Mouse (Mus musculus) layer of hippocampus, adult 2 months (tissue): ENCODE measurements around the gene Clrn3. TPM values are rescaled to one million over a fixed set of nuclear protein-coding genes. Genes with fewer than 3 reads are reported as not detected.
"Not testable (repeated sequence)": the region's sequence is repeated elsewhere in the genome, so short reads cannot be mapped to it uniquely, and the experiment has no call there.

ENCODE experiments used
- DNase-seq, 2 experiments: peaks; one replicate each; pipeline ENCODE4 v3.0.0; 2022; ENCODE audit warnings: low spot score in 2 of 2
- H3K27ac ChIP-seq: fragments of 200-600 bp; 2 replicates; pipeline ENCODE4 v1.8.1; 2022
- H3K4me3 ChIP-seq: fragments of 200-600 bp; 2 replicates; pipeline ENCODE4 v1.8.1; 2022; ENCODE audit warnings: mild to moderate bottlenecking
- CTCF ChIP-seq: fragments of 200-600 bp; conservative IDR thresholded peaks from 2 replicates; pipeline ENCODE4 v1.8.1; 2022; ENCODE audit warnings: antibody characterized with exemption, mild to moderate bottlenecking, moderate library complexity
- total RNA-seq, 2 experiments: library from RNA; stranded (reverse); gene quantifications; 2 replicates each; pipeline ENCODE4 v1.2.3; 2021

The Clrn3 gene
- total RNA-seq, 2 experiments from 2014 or later: not detected

DNA sequence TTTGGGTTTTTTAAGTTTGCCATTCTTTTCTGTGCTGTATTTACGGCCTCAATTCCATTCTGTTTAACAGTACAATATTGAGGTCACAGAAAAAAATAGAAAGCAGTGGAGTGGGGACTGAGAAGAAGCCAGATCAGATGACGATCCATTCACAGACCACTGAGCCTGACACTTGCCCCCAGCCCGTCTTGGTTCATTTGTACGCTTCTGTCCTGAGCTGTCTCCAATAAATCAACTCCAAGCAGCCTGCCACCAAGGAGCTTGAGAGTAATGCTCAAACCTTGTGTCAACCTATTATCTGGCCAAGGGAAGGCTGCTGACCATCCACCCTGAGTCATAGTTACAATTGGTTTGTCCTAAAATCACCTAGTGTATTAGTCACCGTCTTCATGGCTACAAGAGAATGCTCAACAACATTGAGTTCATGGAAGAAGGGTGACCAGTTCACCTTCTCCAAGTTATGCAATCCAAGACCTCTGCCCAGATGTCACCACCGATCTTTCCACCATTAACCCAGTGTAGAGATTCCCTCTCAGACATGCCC, 4.0 kb downstream of the Clrn3 start:
- H3K4me3 ChIP-seq: no peak overlapping the region
- TF ChIP-seq CTCF: no peak
- H3K27ac ChIP-seq: no peak overlapping the region
- no peak for DNase-seq

DNA sequence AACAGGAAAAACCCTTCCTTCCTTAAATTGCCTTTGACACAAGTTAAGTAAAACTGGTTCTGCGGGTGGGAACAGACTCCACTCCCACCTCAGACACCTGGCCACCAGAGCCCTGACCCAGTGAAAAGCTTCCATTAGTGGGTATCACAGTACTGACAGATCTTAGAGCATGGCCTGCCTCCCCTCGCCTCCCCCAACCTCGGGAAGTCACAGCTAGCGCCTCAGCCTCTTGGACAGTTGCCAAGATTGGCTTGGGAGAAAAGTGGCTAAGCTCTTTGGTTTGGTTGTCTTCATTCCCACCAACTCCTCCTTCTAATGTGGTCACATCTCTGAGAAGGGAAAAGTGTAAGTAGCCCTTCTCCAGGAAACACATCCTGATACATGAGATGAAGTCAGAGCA, 4.5 kb downstream of the Clrn3 start:
- TF ChIP-seq CTCF: no peak
- no peak for DNase-seq

DNA sequence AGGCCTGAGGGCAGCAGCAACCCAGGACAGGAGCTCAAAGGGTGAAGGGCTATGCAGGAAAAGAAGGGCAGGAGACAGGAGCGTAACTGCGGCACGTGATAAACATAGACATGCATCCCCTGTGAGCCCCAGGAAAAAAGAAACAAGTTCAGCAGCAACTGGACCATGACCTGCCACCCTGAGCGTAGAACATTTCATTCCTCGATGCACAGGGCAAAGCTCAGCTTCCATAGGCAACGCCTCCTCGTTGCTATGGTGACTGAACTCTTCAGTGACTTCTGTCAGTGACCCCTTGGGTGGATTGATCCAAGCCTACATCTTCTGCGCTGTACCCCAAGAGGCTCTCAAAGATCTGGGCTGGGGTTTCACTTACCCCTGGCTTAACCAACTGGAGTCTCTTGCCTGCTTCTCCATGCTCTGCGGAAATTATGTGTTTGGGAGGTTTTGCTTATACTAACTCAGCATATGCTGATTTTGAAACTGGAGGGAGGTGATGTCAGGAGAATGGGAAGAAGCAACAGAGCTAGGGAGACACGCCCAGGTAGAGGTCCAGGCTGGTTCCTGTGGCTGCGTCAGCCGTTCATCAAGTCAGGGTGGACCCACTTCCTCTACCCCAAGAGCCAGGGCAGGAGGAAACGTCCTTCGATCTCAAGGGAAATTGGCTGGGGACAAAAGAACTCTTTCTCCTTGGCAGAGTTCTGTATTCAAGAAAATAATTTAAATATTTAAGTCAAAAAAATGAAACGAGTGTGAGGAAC, 6.5 kb downstream of the Clrn3 start:
- H3K4me3 ChIP-seq: no peak overlapping the region
- TF ChIP-seq CTCF: no peak
- H3K27ac ChIP-seq: no peak overlapping the region
- no peak for DNase-seq

More for the DNA sequence above, 4.5 kb downstream of the Clrn3 start:
- H3K4me3 ChIP-seq: no peak overlapping the region
- no peak overlapping the region for H3K27ac ChIP-seq

DNA sequence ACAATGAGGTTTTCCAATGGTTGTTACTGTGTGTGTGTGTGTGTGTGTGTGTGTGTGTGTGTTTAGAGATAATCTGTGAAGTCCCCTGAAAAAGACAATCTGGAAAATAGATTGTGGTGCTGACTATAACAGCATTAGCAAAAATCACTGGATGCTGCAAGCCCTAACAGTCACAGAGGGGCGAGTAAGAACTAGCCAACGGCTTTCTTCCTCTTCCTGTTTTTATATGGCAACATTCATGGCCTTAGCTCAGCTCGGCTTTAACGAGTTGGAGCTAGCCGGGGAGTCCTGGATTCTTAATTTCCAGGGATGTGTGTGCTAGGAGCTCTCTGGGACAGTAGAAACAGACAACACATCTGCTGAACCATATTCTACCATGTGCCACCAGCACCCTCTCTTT, 8.2 kb downstream of the Clrn3 start:
- no peak for TF ChIP-seq CTCF
- Histone ChIP-seq H3K27ac (no peak overlapping the region), H3K4me3 (no peak overlapping the region)
- no peak for DNase-seq

DNA sequence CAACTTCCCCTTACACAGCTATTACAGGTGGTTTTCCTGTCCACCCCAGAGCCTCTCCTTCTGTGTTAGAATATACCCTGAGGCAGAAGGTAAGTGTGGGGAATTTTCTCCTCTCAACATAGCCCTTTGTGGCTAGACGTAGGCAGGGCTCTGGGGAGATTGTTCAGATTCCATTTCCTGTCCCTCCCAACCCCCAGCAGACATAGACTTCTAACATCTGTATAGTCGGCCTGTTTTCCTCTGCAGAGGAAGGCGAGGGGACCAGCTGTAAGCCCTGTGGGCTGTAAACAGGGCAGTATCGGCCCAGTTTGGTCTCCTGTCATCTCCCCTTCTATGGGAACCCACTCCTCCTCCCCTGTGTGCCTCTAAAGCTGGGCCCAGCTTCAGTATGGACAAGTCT, 11.3 kb downstream of the Clrn3 start:
- no peak for DNase-seq
- H3K27ac ChIP-seq: no peak overlapping the region
- no peak overlapping the region for H3K4me3 ChIP-seq
- no peak for TF ChIP-seq CTCF

DNA sequence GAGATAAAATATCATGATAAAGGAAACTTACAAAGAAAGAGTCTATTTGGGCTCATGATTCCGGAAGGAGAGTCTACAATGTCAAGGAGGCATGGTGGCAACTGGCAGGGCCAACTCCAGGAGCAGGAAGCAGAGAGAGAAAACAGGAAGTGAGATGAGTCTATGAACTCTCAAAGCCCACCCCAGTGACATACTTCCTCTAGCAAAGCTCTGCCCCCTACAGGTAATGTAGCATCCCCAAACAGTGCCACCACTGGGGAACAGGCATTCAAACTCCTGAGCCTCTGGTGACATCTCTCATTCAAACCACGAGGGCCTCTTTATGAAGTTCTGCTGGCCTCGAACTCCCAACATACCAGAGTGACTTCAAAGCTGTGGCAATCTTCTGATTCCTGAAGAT, 16.7 kb downstream of the Clrn3 start:
- no peak overlapping the region for H3K4me3 ChIP-seq
- H3K27ac ChIP-seq: no peak overlapping the region
- TF ChIP-seq CTCF: no peak
- DNase-seq: no peak

DNA sequence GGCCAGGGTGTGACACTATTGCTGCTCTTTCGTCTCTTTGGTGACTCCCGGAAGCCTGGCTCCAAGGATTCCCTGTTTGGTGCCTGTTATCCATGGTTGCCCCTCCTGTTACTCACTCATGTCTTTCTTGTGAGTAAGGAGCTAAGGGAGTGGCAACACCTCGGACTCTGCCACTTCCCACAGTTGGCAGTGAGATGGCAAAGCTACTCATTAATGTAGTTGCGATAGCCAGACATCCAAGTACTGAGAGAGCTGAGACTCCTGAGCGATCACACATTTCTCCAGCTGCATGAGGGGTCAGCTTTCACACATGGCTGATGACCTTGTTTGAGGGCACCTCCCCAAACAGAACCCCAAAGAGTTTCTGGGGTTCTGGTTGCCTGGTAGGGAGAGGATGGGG, 18.0 kb downstream of the Clrn3 start:
- DNase-seq: no peak
- Histone ChIP-seq H3K27ac (no peak overlapping the region), H3K4me3 (no peak overlapping the region)
- no peak for TF ChIP-seq CTCF

DNA sequence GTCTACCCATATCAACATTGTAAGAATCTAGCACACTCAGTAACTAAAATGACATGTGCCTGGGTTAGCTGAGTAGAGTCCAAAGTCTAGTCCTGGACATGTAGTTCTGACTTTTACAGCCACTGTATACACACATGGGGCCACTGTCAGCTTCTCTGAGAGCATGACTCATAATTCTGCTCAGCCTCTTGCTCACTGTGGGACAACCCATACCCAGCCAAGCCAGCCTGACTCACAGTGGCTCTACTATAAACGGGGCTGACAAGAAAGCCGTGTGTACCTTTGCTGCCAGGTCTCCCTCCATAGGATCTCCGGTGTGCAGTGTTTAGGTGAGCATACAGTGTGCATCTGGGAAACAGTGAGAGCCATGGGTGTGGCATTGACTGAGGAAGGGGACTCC, 19.2 kb downstream of the Clrn3 start:
- H3K4me3 ChIP-seq: no peak overlapping the region
- H3K27ac ChIP-seq: no peak overlapping the region
- DNase-seq: no peak
- TF ChIP-seq CTCF: no peak

DNA sequence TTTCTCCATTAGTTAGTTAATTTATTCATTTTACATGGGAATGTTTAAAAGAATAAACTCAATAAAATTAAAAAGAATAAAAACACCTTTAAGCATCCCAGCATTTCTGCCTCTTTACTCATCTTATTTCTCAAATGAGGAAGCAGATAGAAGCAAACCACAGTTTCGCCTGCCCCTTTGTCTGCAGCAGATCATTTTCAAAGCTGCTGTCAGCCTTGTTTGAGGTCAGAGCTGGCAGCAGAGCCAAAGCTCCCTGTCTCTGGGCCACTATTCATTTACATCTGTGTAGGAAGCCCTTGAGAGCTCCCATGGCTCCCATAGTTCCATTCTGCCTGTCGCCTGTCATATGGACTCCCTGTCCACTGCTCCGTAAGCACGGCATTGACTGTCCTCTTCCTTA, 19.9 kb downstream of the Clrn3 start:
- no peak for TF ChIP-seq CTCF
- no peak overlapping the region for H3K27ac ChIP-seq
- no peak overlapping the region for H3K4me3 ChIP-seq
- no peak for DNase-seq

DNA sequence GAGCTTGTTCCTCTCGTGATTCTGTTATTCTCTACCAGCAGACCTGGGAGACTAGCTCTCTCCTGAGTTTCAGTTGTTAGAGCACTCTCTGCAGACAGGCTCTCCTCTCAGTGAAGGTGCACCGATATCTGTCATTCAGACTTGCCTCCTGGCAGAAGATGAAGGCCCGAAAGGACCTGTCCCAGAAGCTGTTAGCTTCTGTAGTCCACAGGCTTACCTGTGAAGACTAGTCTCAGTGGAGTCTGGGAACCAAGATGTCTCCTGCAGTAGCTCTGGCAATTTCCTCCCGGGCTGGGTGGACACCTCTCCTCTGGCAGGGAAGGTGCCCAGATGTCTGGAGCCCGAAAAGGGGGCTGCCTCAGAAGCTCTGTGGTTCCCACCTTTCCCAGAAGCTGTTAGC, 21.9 kb downstream of the Clrn3 start:
- not testable (repeated sequence) for H3K27ac ChIP-seq, DNase-seq, H3K4me3 ChIP-seq

DNA sequence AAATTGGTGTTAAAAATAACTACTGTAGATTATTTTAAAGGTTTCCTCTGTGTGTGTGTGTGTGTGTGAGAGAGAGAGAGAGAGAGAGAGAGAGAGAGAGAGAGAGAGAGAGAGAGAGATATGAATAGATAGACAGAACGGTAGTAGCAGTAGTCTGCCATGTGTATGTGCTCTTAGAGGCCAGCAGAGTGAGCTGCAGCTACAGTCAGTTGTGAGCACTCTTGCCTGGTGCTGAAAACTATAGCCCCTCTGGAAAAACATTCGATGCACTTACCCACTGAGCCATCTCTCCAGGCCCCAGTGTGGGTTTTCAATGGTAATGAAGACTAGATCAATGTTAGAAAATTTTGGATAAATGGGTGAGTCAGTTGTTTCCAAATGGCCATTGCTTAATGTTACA, 29.1 kb downstream of the Clrn3 start:
- TF ChIP-seq CTCF: peak; percentile 60
- Histone ChIP-seq H3K4me3 (no peak overlapping the region), H3K27ac (no peak overlapping the region)
- DNase-seq: no peak

DNA sequence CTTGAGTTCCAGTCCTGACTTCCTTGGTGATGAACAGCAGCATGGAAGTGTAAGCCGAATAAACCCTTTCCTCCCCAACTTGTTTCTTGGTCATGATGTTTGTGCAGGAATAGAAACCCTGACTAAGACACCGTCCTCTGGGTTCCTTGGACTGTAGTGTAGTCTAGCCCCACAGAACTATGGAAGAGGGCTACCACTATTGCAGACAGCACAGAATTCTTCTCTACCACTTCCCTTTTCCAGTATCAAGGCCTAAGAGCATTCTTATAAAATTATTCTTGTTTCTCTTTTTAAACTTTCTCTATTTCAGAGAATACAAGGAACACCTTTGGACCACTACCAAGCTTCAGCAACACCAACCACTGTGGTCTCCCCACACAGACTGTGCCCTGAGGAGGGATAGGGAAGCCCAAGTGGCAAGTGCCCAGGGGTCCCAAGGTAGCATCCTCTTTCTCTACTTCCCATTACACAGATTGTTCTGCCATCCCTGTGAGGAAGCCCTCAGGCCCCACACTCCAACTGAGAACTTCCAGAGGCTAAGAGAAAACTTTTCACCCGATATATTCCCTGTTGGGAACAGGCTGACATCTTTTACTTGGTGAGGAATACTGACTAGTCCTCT, 29.8 kb downstream of the Clrn3 start:
- Histone ChIP-seq H3K4me3 (no peak overlapping the region), H3K27ac (no peak overlapping the region)
- DNase-seq: no peak
- no peak for TF ChIP-seq CTCF

DNA sequence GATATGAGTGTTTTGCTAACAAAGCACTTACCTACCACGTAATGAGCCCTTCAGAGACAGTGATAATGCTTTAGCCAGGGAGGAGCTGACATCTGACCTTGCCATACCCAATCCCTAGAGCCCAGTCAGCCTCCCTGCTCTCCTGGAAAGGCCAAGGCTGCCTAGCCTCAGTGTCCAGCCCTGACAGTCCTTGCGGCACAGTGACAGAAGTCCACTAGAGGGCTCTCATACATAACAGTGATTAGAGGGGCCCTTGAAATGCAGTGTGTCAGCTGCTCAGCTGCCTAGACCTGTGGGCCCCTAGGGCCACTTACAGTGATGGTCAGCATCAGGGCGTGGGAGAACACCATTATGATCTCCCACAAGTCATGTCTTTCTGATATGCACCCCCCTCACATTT, 33.2 kb downstream of the Clrn3 start:
- no peak overlapping the region for H3K27ac ChIP-seq
- peak; percentile 81 for TF ChIP-seq CTCF
- no peak overlapping the region for H3K4me3 ChIP-seq
- peak in 1 of 2 experiments; percentile 21 for DNase-seq

DNA sequence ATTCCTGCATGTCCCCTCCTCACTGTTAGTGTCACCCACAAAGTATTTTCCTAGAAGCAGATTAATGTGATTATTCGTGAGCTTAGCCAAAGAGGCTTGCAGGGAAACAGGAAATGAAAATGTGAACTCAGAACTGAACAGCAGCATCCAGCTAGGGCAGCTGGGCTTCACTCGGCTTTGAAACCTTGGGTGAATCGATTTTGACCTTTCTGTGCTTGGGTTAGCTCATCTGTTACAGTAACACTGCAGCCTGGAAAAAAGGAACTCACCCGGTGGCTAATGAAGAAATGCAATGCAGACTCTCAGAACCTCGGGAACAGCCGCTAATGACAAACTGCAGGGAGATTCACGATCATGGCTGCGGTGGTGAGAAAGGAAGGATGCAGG, 38.0 kb downstream of the Clrn3 start:
- no peak overlapping the region for H3K4me3 ChIP-seq
- no peak for TF ChIP-seq CTCF
- DNase-seq: no peak
- no peak overlapping the region for H3K27ac ChIP-seq
